Mouse (Mus musculus) 416B (cell line): Measurements from ENCODE around the gene Ltbp1.

Experiments used
- DNase-seq: peaks from one replicate; pipeline ENCODE4 v3.0.0; 2011; ENCODE audit warnings: low read depth

Ltbp1 gene

DNA sequence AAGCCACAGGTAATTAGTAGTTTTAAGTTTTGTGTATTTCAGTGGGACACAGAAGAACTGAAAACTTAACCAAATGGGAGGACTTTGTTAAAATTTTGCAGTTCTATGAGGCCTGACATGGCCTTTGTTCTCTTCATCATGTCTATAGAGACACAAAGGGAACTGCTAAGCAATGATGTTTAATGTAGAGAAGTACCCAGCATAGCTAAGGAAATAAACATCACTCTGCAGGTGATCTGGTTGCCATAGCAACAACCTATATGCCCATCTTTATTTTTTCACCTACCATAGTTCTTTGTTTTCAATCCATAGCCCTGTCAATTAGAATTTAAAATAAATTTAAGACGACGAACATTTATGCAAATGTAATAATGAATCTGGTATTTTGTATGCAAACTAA, 233.3 kb downstream of the Ltbp1 start:
- no peak for DNase-seq

DNA sequence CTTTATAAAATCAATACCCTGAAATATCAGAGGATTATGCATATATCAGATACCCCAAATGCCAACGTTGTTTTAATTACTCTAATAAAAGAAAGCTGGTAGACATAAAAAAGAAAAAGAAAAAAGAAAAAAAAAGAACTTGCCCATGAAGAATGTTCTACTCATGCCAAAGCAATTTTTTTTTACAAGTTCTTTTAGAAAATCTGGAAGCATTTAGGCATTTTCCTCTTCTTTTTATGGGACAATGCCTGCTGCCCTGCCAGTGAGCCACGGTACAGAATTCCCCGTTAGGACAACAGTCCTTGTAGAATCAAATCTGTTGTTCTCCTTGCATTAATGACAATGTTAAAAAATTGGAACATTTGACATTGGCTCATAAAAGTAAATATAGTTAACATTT, 234.2 kb downstream of the Ltbp1 start:
- no peak for DNase-seq

DNA sequence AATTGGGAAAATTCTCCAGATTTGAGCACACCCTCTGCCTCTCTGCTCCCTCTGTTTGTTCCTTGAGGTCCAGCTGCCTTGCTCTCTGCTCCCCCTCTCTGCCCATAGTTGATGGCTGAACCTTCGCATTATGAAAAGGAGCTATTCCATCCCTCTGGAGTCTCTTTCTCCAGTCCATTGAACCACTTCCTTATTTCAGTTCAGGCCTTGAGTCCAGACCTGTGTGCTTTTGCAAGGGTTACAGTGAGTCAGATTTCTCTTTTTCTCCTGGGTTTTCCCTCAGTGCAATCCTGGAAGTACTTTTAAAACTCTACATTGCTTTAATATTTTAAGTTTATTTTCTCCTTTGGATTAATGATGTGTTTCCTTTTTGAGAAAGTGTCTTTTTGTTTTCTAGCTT, 236.7 kb downstream of the Ltbp1 start:
- DNase-seq: no peak

DNA sequence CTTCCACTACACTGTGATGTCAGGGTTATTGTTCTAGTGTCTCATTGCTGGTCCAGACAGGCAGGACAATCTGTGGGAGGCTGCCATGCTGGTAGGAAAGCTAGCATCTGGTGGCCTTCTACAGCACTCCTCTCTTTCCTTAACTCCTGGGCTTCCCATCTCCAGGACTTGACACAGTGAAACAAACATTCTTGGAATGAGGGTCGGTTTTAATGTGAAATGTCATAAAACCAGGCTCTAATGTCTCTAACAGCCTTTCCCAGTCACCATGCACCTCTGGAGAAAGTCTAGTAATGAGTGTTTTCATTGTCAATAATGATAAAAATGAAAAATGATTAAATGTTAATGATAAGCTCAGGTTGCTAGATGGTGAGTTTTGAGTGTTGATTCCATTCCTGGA, 237.9 kb downstream of the Ltbp1 start:
- no peak for DNase-seq

DNA sequence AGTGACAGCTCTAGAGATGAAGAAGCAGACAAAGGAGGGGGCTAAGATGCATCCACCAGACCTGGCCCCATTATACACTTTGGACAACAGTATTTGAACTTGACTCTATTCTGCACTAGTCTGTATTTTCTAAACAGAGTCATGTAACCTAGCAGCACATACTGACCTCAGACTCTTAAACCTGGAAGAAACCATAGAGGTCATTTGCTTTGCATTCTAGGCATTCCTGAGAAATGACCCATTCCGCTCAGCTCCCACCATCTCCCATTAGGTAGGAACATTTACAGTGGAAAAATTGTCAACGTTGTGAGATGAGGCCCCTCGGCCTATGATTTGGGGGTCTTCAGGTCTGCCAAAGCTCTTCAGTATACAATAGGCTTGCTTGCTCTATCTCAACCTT, 238.8 kb downstream of the Ltbp1 start:
- no peak for DNase-seq

DNA sequence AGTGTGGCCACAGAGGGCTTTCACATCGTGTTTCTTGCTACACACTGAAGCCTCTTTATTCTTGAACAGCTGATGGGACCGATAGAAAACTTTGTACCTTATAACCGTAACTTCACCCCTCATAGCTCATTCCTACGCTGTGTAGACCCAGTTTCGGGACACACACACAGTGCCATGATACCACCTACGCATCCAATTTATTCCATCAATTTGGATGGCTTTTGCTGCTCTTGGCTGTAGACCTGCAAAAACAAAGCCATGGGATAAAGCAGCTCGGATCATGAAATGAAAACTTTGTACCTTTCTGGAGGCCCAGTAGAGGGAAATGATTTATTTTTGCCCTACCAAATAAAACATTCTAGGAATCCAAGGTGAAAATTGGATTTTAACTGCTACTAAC, 239.7 kb downstream of the Ltbp1 start:
- no peak for DNase-seq

DNA sequence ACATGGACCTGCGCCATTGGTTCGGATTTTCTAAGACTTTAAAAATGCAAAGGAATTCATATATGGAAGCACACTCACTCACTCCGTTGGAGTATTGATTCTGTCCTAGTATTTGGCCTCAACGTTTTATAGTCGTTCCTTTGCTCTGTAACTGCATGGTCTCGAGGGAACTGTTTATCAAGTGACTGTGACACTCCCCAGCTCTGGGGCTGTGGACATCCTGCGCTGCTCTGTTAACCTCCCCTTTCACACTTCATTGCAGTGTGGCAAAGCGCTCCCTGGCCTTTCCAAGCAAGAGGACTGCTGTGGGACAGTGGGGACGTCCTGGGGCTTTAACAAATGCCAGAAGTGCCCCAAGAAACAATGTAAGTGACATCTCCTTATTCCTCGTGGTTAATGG, 243.3 kb downstream of the Ltbp1 start:
- no peak for DNase-seq

DNA sequence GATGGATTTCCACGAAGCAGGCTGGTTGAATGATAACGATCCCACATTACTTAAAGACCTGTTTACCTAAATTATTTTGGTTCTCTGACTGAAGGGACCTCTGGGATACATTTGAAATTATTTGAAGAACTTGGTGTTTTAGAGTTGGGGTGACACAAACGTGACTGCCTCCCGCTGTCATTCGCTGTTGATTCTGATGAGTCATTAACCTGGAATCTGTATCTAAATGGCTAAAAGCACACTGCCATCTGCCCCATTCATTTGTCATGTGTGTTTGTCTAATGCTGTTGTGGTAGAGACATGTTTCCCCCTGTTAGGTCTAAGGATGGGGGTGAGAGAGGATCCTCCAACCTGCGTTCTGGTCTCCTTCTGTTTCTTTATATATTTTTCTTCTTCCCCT, 245.2 kb downstream of the Ltbp1 start:
- no peak for DNase-seq

DNA sequence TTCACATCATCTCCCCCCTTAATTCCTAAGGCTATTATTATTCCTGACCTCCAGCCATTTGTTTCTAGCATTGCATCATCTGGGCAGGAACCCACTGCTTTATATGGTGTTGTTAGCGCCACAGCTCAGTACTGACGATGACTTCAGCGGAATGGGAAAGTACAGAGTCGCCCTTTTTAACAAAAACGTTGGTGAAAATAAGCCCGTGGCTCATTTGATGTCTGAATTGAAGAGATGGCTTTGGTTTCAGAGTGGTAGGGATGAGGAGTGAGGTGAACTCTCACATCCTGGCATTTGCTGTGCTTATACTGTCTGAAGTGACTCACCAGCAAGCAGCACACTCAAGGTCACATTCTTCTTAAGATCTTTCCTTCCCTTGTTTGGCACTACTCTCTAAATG, 245.7 kb downstream of the Ltbp1 start:
- no peak for DNase-seq

DNA sequence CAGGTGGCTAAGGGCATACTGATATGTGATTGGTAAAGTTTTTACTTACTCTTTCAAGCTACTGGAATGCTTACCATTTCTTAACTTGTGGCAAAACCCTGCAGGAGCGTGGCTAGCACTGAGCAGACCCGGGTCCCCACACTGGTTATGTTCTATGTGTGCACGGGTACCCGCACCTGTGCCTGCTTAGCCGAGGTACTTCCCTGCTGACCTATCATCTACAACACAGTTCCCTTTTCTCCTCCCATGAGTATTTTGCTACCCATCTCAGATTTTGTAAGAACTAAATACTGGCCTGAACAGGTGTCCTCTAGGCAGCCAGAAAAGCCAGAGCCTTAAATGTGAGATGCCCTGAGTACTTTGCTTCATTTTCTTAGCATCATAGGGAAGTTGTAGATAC, 247.2 kb downstream of the Ltbp1 start:
- DNase-seq: no peak

DNA sequence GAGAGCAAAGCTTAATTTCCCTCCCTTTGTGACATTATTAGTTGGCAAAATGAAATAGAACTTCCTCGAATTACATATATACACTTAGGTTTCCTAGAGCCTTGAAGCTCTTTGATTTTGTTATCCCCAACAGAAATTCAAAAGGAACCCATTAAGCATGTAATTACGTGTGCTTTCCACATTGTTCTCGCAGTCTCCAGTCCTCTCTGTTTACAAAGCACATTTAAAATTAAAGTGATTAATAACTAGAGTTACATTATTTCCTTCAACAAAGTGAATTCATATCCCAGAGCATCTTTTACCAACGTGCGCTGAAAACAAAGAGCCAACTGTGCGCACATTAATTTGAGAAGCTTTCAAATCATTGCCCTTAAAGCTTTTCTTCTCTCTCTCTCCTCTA, 249.5 kb downstream of the Ltbp1 start:
- DNase-seq: no peak

DNA sequence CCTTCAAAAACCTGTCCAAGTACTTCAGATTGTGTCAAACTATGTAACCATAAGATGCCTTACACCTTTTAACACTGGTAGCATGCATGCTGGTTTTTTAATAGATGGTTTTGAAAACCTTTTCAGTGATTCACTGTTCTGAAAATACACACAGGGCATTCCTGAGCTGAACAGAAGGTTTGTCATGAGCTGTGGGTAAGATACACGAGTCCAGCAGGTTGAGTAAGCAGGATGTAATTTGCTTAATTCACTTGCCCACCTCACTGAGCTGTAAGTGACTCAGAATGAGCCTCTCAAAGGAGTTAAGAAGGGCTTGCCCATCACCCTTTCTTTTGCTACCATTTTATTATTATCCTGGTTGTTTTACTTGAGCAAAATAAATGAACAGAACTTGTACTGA, 250.6 kb downstream of the Ltbp1 start:
- no peak for DNase-seq

DNA sequence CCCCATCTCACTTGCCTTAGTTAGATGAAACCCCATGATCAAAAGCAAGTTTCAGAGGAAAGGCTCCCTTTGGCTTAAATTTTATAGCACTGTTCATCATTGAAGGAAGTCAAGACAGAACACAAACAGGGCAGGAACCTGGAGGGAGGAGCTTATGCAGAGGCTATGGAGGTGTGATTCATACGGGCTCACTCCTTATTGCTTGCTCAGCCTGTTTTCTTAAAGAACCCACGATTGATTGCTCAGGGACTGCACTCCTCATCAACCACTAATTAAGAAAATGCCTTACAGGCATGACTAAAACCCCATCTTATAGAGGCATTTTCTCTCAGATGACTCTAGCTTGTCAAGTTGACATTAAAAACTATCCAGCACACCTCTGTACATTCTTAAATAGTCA, 253.1 kb downstream of the Ltbp1 start:
- no peak for DNase-seq

DNA sequence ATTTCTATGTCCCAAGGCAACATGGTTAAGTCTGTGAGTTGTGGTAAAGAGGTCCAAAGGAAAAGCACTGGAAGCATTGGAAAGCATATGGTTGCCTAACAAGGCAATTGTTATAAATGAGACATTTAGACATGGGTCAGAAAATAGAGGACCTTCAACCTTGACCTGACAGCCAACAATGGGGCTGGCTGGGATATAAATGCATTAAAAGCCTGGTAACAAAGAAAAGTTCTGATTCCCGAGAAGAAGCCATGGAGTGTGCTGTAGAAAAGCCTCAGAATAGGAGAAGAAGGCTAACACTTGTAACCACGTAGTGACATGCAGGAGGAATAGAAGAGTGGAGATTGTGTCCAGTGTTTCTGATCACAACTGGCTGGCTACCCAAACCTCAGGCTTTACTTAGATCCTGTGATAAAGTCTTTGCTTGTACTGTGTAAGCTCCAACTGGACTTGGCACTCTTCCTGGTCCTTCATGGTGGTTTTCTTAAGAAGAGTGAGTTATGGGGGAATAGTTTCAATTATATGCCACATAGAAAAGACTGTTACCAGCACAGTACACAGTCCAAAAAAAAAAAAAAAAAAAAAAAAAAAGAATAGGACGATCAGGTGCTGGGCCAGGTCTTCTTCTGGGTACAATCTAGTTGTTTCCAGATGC, 258.1 kb downstream of the Ltbp1 start:
- DNase-seq: no peak

DNA sequence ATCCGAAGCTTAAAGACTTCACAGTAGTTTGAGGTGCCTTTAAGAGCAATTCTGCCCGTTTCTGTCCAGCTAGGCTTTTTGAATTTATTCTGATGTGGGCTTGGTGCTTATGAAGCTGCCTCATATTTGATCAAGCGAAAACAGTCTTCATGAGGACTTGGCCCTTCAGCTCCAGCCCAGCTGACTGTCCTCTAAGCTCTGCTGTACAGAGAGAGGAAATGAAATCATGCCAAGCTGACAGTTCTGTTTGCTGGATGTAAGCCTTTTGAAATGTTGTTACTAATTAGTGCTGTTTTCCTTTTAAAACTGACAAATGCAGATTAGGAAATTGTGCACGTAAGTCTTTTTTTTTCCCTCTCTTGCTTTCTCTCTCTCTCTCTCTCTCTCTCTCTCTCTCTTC, 263.1 kb downstream of the Ltbp1 start:
- no peak for DNase-seq

DNA sequence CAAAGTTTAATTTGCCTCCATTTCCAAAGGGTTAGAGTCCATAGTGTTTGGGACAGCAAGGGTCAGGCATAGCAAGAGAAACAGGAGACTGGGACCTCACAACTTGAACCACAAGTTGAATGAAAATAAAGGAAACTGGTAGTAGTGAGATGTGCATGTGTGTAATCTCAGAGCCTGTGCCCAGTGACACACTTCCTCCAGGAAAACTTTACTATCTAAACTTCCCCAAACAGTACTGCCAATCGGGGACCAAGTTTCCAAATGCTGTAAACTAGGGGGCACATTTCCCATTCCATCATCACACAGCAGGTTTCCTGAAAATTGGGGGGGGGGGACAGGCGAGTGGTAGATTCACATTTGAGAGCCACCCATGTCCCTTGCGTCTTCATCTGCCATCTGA, 267.1 kb downstream of the Ltbp1 start:
- DNase-seq: no peak

DNA sequence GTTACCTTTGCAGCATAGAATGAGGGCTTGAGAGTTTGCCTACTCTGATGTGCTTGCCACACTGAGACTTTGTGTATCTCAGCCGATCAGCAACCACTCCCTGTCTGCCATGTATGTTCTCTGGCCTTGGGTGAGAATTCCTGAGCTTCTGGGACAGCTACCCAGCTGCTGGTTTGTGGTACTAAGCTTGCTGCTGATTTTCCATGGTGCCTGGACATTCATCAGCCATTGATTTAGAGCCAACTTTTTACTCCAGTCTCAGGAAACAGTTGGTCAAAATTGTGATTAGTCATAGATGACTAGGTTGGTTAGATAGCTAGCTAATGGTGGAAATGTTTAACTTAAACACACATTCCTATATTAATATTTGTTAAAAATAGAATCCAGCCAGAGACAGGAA, 267.9 kb downstream of the Ltbp1 start:
- DNase-seq: no peak

DNA sequence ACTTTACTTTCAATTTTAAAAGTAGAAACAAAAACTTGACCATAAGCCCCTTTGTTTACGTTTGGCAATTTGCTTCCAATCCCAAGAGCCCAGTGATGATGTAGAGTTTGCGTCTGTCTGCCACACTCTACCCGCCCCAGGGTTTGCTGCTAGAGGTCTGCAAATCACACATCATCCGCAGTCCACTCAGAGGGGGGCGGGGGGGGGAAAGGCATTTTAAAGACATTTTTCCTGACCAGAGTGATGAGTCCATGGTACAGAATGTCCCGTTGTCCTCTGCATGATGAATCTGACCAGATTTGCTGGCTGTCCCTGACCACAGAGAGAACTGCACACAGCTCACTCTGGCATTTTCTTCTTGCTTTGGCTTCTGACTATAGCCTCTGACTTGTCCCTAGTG, 269.9 kb downstream of the Ltbp1 start:
- DNase-seq: no peak

DNA sequence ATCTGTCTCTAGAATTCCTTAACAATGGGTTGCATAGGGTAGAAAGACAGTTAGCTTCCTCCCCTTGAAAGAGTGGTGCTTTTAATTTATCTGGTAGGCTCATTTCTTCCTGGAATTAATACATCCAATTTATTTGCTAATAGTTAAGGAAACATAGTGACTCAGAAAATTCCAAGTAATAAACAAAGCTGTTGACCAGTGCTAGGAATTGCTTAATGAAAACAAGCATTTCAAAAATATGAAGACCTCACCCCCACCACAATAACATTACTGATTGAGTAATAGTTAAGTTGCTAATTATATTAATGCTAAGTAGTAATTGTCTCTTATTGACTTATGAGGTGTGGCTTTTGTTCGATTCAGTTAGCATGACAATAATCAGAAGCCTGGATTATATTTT, 272.7 kb downstream of the Ltbp1 start:
- no peak for DNase-seq

DNA sequence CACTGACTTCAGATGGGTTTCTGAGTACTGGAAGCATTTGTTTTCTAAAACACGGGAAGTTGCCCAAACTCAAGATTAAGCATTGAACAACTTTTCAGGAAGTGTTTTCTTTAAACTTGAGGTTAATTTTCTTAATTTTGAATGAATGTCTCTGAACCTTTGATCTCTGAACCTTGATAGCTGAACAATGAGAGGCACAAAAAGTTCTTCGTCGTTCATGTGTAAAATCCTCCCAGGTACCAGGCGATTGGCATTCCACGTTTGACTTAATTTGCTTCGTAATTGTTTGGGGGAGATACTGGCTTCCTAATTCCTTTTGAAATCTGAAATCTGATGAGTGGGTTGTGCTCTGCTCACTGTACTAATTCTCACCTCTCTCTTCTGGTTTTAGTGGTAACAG, 273.2 kb downstream of the Ltbp1 start:
- no peak for DNase-seq

DNA sequence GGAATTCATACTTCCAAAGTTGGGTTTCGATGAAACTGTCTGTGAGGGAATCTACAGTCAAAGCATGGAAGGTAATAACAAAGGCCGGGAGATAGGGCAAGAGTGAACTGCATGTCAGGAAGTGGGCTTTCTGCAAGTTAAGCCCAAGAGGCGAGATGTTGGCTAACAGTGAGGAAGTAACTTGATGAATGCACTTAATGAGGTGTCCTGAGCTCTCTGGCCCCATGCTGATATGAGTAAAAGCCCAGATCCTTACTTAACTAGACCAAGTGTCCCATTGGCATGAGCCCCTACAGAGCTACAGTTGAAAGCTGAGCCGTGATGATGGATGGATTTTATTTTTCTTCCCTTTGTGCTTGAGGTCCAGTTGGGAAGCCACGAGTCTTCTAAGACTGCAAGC, 276.0 kb downstream of the Ltbp1 start:
- peak; percentile 4 for DNase-seq

DNA sequence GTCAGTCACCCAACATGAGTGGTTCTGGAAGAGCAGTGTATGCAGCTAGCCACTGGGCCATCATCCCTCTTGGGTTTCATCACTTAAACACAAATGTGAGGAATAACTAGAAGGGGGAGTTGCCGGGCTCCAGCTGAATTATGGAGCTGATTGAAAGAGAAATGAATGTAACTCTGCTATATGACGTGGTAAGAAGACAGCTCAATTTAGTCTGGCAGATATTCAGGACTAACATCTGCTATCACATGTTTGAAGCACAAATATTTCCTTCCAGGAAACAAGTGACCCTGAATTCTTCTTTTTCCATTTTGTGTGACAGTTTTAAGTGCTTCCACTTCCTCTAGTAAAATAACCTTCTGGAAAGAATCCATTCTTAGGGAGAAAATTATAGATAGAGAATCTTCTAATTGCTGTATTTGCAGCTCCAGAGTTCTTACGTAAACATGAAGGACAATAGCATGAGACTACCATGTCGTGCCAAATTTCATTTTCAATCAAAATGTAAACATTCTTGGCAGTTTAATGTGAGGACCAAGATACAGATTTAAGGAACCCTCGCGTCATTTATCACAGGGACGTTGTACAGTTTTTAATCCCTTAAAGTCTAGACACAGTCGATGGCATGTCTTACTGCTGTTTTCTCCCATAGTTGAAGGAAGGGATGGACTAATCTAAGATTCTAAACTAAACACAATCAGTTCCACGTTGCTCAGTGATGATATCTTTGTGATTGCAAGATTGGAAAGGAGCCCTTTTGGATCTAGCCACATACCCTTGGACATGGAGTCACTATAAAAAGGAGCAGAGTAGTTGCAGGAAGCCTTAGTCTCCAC, 279.7 kb downstream of the Ltbp1 start:
- no peak for DNase-seq

DNA sequence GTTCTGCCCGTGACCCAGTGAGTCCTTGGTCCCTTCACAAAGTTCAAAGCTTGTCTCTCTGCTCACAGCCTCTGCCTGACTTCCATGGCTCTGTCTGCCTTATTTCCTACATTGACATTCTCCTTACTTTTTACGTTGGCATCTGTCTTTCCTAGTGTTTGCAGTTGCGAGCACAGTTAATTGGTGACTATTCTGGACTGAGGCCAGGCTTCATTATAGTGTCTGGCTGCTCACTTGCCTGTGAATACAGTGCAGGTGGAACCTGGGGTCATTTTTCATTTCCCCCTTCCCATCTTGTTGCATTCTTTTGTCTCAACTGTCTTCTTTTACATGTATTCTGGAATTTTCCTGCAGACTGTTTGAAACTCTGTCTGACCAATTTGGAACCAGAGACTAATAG, 287.6 kb downstream of the Ltbp1 start:
- no peak for DNase-seq

DNA sequence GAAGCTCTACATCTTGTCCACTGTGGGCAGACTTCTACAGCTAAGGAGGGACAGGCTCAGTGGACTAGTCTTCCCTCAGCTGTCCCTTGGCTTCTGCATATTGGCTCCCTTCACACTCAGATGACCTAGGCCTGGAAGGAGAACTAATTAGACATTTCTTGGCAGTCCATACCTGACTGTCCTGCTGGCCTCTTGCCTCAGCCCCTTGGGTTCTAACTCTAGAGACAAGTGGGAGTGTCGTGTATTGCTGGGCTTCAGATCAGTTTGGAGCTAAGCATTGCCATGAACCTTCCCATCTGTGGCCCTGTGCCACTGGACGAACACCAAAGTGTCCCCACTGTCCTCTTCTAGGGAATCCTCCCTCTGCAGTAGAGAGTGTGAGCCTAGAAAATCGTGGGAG, 288.4 kb downstream of the Ltbp1 start:
- no peak for DNase-seq
